Mouse (Mus musculus) CH12.LX (cell line): ENCODE data around the gene Arrdc2.

Experiments used
- BHLHE40 ChIP-seq: IDR thresholded peaks from 2 replicates; pipeline ENCODE4 v1.6.1; 2011; ENCODE audit warnings: mild to moderate bottlenecking, low read depth, low read length, improper control_type of control experiment
- CHD2 ChIP-seq: IDR thresholded peaks from 2 replicates; pipeline ENCODE4 v1.6.1; 2011; ENCODE audit warnings: low read length, improper control_type of control experiment
- CTCF ChIP-seq, 2 experiments: IDR thresholded peaks in 1 of 2; conservative IDR thresholded peaks in 1 of 2; 2 replicates each; pipeline ENCODE4 v1.5.1; 2011 to 2012; ENCODE audit warnings: low read depth in 2 of 2, low read length in 2 of 2, improper control_type of control experiment in 1 of 2, inconsistent platforms in 1 of 2, mild to moderate bottlenecking in 1 of 2, moderate library complexity in 1 of 2
- EP300 ChIP-seq: IDR thresholded peaks from 2 replicates; pipeline ENCODE4 v1.6.1; 2011; ENCODE audit warnings: low read length, improper control_type of control experiment
- MAFK ChIP-seq: IDR thresholded peaks from 2 replicates; pipeline ENCODE4 v1.6.1; 2011; ENCODE audit warnings: low read length, improper control_type of control experiment; ENCODE audit not compliant: insufficient replicate concordance
- MEF2A ChIP-seq: IDR thresholded peaks from 2 replicates; pipeline ENCODE4 v1.6.1; 2014; ENCODE audit warnings: low read depth, mild to moderate bottlenecking, inconsistent platforms, low read length, improper control_type of control experiment, borderline replicate concordance
- POLR2A ChIP-seq: IDR thresholded peaks from 2 replicates; pipeline ENCODE4 v1.6.1; 2011; ENCODE audit warnings: low read depth, mild to moderate bottlenecking, improper control_type of control experiment, low read length
- USF1 ChIP-seq: IDR thresholded peaks from 2 replicates; pipeline ENCODE4 v1.6.1; 2014; ENCODE audit warnings: low read depth, mild to moderate bottlenecking, inconsistent platforms, low read length, improper control_type of control experiment
- ZC3H11A ChIP-seq: IDR thresholded peaks from 2 replicates; pipeline ENCODE4 v1.6.1; 2012; ENCODE audit warnings: low read depth, mild to moderate bottlenecking, inconsistent platforms, low read length, improper control_type of control experiment
- ZNF384 ChIP-seq: IDR thresholded peaks from 2 replicates; pipeline ENCODE4 v1.6.1; 2012; ENCODE audit warnings: low read depth, low read length, improper control_type of control experiment, inconsistent platforms

GRCm38 (mm10) chr8:70796403-70797080, 43.0 kb downstream of the Arrdc2 start:
- TF ChIP-seq MEF2A: no peak
- no peak for TF ChIP-seq USF1
- TF ChIP-seq CTCF (conservative IDR thresholded peaks at IDR 0.05 in 1 of 2, IDR thresholded peaks at IDR 0.05 in 1 of 2; ENCODE audit: low read depth in 2 of 2, low read length in 2 of 2): no peak
- TF ChIP-seq POLR2A: no peak
- no peak for TF ChIP-seq EP300
- no peak for TF ChIP-seq MAFK
- no peak for TF ChIP-seq CHD2
- no peak for TF ChIP-seq ZC3H11A
- TF ChIP-seq ZNF384: no peak
- no peak for TF ChIP-seq BHLHE40
